Mouse (Mus musculus): ENCODE data around the gene Tbxas1.

Tbxas1 gene

DNA sequence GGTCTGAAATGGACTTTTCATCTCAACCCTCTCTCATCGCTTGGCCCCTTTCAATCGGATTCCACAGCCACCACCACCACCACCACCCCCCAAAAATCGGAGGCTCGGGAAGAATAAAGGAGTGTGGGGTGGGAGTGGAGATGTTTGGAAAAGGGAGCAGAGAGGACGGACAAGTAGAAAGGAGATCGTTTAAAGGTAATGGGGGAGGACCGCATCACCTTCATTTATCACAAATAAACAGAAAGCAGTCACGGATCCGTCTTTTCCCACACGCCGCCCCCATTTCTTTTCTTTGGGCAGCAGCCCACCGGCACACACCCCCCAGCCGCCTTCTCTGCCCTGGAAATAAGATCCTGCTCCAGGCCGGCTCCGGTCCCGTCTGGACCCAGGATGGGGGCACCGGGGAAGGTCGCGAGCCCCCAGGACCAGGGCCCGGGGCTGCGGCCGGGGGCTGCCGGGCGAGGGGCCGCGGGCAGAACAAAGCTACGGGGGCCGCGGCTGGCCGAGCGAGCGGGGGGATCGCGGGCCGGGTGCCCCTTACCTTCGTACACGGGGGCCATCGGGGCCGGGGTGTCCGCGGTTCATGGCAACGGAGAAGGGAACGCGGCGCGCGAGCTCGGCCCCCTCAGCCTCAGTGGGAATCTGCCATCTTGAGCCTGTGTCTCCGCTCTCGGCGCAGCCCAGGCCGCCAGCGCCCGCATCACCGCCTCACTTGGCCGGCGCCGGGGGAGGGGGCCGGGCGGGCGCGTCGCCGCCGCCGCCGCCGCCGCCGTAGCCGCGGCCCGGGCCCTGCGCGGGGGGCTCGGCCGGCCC is at the start of gene Tbxas1:
TSS of gene Tbxas1 (plus strand) at position 147 of the 813 bp plus-strand sequence.
- DNase-seq = peak; percentile 36 to 46

DNA sequence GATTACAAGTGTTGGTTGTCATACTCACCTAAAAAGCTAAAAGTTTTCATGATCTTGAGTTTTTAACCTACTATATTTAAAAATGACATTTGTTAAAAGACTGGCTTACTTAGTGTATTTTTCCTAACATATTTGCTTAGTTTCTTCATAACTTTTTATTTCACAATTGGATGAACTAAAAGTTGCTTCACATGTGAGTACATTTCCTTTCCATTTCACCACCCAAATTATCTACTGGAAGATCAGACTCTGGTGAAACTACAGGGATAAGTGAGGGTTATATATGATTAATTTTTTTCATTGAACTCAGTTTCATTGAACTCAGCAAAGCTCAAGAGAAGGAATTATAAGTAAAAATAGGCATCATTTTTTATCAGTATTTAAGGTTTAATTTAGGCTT is 49.3 kb upstream of the Tbxas1 start:
- no peak for DNase-seq

GRCm38 (mm10) chr6:38826857-38827256 is 48.3 kb upstream of the Tbxas1 start:
- DNase-seq = no peak

DNA sequence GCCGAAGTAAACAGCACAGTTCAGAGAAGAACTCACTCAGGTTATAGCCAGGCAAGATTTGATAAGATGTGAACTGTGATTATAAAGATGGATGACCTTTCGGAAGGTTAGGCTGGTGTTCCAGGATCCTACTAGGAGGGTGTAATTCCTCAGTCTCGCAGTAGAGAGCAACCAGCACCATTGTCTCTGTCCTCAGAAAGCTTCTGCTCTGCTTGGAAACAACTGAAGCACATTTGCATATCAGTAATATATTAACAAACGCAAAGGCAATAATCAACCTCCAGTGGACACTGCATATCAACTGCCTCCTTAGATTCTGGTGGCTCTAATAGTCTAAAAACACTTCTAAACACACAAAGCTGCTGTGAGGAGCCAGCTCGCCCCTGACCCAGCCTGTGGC is 47.8 kb upstream of the Tbxas1 start:
- DNase-seq = no peak

DNA sequence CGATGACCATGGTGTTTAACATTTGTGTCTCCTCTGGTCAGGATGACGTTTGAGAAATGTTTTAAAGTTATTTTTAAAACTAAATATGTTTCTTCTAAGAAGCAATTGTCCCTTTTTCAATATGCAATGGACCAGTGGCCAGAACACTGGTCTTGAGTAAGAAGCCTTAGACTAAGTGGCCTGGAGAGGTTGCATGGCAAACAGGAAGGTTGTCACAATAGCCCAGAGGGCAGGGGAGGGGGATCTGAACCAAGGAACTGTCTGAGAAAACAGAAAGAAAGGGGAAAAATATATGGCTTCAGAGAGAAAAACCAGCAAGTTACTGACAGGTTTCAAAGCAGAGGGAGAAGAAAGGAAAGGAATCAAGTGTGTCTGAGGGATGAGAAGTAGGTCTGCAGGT is 47.0 kb upstream of the Tbxas1 start:
- peak in 1 of 2 experiments; percentile 36 for DNase-seq

- DNase-seq = no peak
These were observed 45.8 kb upstream of the Tbxas1 start for GRCm38 (mm10) chr6:38829452-38829851.

- DNase-seq = no peak
These were observed 41.5 kb upstream of the Tbxas1 start for GRCm38 (mm10) chr6:38833721-38834120.

GRCm38 (mm10) chr6:38834727-38835126 is 40.5 kb upstream of the Tbxas1 start:
- no peak for DNase-seq

GRCm38 (mm10) chr6:38835217-38835616 is 40.0 kb upstream of the Tbxas1 start:
- DNase-seq = peak in 1 of 2 experiments; percentile 32

GRCm38 (mm10) chr6:38838061-38838460 is 37.1 kb upstream of the Tbxas1 start:
- DNase-seq = no peak

GRCm38 (mm10) chr6:38839891-38840290 is 35.3 kb upstream of the Tbxas1 start:
- DNase-seq = no peak

- DNase-seq = no peak
These were observed 34.8 kb upstream of the Tbxas1 start for GRCm38 (mm10) chr6:38840380-38840779.

DNA sequence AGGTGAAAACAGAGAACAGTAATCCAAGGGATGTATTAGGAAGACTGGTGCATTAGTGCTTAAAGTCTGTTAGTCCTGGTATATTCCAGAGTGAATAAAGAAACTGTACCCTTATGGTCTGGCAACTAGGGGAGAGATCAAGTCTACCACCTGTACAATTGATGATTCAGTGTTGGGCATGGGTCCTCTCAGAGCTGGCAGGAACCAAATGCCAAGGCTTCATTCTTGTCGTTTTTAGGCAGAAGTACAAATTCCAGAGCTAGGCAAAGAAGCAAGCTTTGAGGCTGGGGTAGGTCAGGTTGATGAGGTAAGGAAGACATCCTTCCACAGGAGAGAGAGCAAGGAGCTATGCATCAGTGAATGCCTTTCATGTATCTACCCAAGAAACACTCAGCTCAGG is 34.4 kb upstream of the Tbxas1 start:
- DNase-seq = no peak

GRCm38 (mm10) chr6:38841551-38841950 is 33.7 kb upstream of the Tbxas1 start:
- no peak for DNase-seq

GRCm38 (mm10) chr6:38845117-38845516 is 30.1 kb upstream of the Tbxas1 start:
- no peak for DNase-seq

DNA sequence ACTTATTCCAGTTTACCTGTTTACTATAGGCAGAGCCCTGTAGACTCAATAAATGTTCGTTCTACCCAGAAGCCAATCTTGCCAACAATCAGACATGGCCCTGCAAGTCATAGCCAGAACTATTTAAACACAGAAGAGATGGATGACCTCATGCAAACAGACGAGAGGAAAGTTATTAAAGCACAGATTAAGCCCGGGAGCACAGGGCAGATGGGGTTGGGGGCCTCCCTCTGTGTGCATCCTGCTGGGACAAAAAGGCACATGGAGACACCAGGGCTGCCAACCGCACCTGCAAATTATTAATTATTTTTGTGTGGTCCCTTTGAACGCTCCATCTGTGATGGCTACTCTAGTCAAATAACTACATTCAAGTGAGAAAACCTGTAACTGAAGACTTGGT is 29.3 kb upstream of the Tbxas1 start:
- no peak for DNase-seq

DNA sequence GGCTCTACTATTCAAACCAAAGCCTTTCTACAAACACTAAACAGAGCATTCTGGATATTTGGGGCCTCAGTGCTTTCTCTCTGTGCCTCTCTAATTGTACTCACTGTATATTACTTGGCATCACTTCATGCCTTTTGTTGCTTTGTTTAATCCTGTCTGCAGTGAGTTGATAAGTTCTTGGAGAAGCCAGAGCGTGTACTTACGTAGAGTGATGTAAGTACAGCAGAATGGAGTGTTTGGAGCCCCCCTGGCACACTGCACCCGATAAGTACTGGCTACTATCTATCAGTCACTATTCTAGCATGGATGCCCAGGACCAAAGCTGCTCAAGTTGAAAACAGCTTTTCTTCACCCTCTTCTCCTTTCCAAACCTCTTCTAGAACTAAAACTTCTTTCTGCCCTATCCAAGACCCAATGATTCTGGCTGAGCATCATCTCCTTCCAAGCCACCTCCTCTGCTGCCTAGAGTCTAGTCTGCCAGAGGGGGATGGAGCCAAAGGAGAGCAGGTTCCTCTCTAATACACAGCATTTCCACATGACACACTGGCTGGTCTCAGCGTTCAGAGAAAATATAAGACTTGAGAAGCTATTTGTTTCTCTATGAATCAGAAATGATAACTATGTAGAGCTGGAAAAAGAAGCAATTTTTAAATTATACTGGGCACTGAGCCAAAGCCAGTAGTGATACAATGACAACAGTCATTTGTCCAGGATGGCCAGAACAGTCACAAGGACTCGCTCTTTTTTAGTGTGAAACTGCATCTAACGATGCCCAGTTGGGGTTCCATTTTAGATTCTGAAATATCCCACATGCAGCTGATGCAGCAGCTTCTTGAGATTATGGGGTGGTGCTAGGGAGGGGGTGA is 28.6 kb upstream of the Tbxas1 start:
- no peak for DNase-seq

GRCm38 (mm10) chr6:38847447-38847846 is 27.8 kb upstream of the Tbxas1 start:
- DNase-seq = no peak

DNA sequence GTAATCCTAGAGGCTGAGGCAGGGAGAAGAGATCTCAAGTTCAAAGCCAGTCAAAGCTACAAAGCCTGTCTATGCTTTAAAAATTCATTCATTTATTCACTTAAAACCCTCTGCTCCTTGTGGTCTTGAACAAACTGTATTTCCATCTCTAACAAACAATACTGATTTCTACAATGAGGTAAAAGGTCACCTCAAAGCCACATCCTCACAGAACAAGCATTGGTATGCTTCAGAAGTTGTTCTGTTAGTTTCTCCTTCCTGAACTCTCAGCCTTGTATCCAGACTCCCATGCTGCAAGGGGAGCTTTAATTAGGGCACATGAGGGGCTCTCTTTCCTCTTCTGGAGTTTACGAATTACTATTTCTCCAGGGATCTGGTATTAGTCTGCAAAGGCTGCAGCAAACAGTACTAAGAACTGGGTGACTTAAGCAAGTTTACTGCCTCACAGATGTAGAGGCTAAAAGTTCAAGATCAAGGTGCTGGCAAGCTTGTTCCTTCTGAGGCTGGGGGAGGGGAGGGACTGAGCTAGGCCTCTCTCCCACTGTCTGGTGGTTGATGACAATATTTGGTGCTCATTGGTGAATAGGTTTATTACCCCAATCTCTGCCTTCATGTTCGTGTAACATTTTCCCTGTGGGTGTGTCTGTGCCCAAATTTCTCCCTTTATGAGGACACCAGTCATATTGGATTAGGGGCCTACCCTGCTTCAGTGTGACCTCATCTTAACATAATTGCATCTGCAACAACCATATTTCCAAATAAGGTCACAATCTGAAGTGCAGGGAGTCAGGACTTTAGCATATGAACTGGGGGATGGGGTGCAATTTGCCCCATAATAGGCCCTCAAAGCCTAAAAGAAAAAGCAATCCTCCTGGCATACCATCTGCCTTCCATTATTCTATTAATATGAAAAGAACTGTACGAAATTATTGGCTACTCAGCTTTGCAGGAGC is 27.0 kb upstream of the Tbxas1 start:
- no peak for DNase-seq

DNA sequence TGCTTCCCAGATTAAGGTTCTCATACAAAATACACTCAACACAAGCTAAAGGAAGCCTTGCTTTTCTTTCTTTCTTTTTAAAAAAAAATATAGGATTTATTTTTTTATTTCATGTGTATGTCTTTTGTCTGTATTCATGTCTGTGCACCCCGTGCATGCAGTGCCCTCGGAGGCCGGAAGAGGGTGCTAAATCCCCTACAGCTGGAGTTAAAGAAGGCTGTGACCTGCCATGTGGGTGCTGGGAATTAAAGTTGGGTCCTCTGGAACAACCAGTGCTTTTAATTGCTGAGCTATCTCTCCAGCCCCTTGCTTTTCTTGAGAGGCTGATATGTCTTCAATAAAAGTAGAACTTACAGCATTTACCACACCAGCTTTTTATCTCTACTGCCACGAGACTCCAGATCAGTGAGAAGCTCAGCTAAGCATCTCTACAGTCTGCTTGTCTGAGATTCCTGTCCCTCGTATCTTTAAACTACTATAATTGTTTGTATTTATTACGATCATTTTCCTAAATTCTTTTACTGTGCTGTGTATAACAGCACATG is 24.4 kb upstream of the Tbxas1 start:
- DNase-seq = no peak

- DNase-seq = no peak
These were observed 23.5 kb upstream of the Tbxas1 start for GRCm38 (mm10) chr6:38851740-38852139.

DNA sequence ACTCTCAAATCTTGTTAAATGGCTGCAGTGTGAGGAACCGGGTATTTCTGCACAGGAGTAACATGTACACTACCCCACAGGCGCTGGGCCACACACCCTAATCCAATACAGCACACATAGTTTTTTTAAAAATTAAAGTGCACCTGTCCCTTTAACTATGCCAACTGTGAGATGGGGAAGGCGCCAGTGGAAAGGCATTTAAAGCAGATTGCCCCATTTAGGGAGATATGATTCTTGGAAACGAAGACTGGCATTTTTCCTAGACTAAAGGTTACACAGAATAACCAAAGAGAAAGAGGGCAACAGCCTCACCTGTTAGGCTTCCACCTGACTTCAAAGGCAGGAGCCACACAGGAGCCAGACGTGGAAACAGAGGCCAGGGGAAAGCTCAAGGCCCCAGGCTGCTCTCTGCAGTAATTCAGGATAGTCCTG is 21.6 kb upstream of the Tbxas1 start:
- DNase-seq = no peak
